Mouse (Mus musculus): ENCODE measurements at regions not wholly inside any gene's neighbourhood (a gene's known extent, or its start where the extent isn't known, plus 50 kb on each side); places are given as distances from the start of the nearest gene placed in this dataset.

DNA sequence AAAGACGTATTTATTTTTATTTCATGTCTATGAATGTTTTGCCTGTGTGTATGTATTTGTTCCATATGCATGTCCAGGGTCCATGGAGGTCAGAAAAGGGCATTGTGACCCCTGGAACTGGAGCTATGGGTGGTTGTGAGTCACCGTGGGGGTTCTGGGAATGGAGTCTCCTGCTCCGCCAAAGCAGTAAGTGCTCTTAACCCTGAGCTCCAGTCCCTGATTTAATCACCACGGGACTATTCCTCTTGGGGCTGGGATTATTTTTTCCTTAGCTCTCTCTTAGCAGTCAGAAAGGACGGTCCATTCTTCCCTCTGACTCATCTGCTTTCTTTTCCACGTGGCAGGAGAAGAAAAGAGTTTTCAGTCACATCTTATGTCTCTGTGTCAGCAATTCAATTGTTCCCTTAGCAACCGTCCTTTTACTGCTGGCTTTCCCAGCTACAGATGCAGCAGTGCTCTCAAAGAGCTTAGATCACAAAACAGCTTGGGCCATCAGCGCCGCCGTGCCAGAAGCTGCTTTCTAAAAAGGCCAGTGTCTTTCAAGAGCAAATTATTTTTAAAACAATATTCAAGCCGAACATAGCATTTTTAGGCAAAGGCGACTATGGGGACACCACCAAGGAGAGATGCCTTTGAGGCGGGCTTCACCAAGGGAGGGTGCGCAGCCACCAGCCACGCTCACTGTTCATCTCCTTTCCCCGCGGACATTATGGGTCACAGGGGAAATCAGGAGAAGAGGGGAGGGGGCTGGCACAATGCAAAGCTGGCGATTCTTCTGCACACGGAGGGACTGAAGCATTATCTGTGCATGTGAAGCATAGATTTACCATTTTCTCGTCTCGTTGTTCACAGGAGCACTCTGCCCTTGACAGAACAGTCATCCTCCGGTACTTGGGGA lies 110.8 kb downstream of the Map3k7 start:
- no peak for DNase-seq

- DNase-seq: no peak
Measured at GRCm38 (mm10) chr4:32076391-32076925, 112.6 kb downstream of the Map3k7 start.

GRCm38 (mm10) chr4:32083456-32083855 lies 119.6 kb downstream of the Map3k7 start:
- no peak for DNase-seq

DNA sequence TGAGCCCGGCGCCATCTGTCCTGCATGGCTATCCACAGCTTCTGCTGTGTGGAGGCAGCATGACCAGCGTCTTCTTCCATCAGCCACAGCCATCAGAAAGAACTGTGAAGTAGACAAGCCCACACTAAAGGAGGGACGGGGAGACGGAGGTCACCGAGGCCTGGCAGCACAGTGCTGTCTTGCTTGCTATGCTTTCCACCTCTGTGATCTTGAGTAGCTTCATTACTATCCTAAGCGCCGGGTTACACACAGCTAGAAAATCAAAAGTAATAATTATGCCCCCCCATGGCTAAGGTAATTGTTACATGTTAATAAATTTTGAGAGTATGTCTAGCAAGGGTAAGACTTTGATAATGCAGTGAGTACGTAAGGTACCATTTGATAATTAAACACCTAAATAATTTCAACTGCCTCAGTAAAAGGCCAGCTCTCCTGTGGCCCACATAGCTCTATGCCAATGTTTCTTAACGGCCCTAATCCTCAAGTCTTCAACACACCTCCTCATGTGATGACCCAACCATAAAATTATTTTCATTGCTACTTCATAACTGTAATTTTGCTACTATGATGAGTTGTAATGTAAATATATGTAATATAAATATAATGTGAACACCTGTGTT lies 120.5 kb downstream of the Map3k7 start:
- DNase-seq: no peak

- no peak for DNase-seq
Measured at GRCm38 (mm10) chr4:32085040-32085439, 121.1 kb downstream of the Map3k7 start.

- no peak for DNase-seq
Measured at GRCm38 (mm10) chr4:32091086-32091485, 127.2 kb downstream of the Map3k7 start.

DNA sequence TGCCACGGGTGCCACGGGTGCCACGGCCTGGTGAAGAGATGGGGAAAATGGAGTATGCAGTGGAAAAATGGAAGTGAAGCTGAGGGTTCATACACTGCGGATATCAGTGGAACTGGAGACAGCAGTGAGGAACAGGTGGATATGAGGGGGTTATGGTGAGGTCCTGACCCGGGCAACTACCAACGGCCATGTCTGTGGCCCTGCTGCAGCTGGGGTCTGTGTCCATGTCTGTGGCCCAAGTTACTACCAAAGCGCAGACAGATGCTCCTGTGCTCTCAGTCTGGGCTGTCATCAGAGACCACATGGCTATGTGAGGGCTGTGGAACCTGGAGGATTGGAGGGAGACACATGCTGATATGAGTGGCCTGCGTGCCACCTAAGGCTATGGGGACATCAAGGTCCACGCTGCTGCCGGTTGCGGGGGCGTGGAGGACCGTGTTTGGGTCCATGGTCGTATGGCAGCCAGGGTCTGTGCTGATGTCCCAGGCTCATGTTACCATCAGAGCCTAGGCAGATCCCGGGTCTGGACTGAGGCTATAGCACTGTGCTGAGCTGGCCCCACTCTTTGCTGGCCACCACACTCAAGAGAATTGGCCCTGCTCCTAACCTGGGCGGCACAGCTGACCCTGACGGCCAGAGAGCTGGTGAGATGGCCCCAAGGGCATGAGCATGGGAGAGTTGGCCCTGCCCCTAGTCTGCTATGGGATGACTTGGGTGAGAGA lies 128.6 kb downstream of the Map3k7 start:
- DNase-seq: no peak

DNA sequence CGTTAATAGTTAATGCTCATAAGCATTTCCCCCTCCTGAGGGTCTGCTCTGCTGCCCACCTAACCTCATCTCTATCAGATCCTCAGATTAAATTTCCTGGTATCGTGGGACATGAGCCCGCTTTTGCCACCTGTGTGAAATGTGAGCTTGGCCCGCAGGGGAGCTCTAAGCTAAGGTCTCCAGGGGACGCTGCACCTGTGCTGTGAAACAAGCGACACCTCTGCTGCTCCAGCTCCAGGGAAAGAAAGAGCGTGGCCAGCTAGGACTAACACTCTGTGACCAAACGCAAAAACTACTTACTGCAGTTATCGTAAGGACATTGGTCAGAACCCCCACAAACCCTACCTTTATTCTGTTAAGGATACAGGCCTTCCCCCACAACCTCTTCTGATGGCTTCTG lies 134.3 kb downstream of the Map3k7 start:
- no peak for DNase-seq

DNA sequence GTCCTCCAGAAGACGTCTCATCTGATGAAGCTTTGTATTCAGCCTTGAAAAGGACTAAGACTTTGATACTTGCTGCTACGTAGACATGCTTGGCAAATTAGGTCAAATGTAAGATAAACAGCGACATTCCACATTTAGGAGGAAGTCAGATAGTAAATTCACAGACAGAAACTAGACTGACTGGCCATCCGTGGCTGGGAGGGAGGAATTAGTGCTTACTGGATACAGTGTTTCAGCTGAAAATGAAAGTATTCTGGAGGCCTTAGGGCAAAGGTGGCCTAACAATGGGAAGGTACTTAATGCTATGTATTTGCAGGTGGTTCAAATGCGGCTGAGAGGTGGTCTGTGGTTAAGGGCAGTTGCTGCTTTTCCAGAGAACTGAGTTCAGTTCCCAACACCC lies 137.1 kb downstream of the Map3k7 start:
- no peak for DNase-seq

GRCm38 (mm10) chr4:32106664-32107171 lies 131.9 kb upstream of the Bach2 start:
- DNase-seq: no peak

DNA sequence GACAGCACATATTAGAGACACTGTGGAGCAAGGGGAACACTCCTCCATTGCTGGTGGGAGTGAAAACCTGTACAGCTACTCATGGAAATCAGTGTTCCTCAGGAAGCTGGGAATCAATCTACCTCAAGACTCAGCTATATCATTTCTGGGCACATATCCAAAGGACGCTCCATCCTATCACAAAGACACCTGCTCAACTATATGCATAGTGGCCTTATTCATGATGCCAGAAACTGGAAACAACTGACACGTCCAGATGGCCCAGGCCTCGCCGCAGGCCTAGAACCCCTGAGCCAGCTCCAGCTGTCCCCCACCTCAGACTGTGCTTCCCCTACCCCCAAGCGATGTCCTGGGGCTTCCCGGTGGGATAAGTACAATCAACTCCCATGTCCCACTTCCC lies 116.3 kb upstream of the Bach2 start:
- no peak for DNase-seq

DNA sequence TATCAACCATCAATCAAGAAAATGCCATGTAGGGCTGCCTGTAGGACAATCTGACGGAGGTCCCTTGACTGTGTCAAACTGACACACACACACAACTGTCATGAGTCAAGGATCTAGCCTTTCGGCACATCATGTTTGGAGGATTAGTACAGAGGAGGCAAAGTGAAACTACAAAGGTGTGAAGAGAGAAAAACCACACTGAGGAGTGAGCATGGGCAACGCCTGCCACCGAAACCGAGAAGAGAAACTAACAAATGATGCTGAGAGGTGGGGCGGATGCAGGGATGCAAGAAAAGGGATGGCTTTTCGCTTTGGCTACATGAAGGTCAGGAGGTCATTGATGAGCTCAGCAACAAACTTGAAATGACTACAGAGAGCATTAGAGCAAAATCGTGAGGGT lies 111.8 kb upstream of the Bach2 start:
- no peak for DNase-seq

- DNase-seq: no peak
Measured at GRCm38 (mm10) chr4:32130594-32130993, 108.0 kb upstream of the Bach2 start.

DNA sequence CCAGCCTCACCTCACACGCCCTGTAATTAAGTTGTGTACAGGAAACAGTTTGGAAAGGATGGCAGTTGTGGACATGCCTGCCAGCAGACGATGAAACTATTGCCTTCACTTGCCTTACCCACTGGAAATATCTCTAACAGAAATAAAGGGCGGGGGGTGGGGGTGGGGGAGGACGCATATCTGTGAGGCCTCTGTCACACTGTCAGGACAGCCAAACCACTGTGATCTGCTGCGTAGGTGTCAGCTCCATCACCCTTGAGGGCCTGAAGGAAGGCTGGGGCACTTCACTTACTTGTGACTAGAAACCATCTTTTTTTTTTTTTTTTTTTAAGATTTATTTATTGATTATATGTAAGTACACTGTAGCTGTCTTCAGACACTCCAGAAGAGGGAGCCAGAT lies 106.8 kb upstream of the Bach2 start:
- no peak for DNase-seq

- no peak for DNase-seq
Measured at GRCm38 (mm10) chr4:32136151-32136550, 102.5 kb upstream of the Bach2 start.

DNA sequence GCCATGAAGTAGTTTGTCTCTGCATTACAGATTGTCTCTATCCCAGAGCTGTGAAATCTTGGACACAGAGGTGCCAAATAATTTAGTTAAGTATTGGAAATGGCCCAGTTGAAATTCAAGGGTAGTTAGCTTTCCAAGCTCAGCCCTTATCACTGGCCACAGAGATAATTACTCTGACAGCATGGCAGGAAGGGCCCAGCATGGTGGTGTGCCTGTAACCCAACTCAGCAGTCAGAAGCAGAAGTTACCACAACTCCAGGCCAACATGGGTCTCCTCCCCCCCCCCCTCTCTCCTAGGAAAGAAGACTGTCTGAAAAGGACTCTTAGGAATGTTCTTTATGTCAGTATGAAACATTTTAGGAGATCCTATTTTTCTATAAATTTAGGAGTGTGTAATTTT lies 101.4 kb upstream of the Bach2 start:
- no peak for DNase-seq

- DNase-seq: no peak
Measured at GRCm38 (mm10) chr4:32137966-32138365, 100.6 kb upstream of the Bach2 start.

DNA sequence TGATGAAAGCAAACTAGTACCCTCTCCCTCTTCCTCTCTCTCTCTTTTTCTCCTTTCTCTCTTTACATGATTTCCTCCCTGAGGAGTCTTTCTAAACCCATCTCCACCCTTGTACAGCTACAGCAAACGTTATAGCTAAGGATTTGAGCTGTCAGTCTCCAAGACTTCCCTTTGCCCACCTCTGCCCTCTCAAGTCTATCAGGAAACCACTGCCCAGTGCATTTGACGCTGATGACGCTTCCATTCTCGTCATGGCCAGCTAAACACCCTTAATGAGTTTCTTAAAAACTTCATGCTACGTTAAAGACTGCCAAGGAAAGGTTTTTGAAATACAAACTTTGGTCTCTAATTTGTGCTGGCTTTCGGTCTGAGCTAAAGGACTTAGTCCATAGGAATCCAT lies 99.0 kb upstream of the Bach2 start:
- no peak for DNase-seq

DNA sequence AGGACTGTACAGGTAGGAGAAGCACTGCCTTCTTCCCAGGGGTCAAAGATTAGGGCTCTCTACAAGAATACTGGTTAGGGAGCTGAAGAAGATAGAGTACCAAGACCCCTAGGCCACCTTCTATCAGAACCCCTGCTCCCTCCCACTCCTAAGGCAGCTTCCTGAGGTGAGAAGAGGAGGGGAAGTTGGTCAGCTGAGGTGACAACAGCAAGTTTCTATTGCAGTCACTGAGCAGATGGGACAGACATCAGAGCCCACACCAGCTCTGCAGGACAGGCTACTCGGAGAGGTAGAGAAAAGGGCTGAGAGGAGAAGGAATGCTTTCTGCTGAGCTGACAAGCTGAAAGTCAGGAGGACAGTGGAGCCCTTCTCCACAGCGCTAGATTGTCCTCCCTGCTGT lies 98.5 kb upstream of the Bach2 start:
- DNase-seq: no peak

GRCm38 (mm10) chr4:32142198-32142597 lies 96.4 kb upstream of the Bach2 start:
- DNase-seq: no peak

- no peak for DNase-seq
Measured at GRCm38 (mm10) chr4:32147146-32147545, 91.5 kb upstream of the Bach2 start.

GRCm38 (mm10) chr4:32148597-32148996 lies 90.0 kb upstream of the Bach2 start:
- DNase-seq: no peak

DNA sequence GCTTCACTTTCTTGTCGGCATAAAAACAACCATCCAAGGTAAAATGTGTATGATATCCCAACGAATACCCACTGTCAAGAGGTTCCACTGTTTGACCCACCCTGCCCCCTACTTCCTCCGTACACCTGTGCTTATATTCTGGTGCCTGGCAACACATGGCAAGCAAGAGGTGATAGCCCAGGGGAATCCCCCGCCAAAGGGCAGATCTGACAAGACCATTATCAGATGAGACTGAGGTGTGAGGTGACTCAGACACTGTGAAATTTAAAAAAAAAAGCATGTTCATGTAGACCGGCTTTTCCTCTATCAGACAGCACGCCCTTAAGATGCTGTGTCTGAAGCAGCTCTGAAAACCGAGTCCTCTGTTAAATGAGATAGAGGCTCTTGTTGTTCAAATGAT lies 89.4 kb upstream of the Bach2 start:
- DNase-seq: no peak
